Mouse (Mus musculus) lung, adult 2 months (tissue): ENCODE measurements at regions not wholly inside any gene's neighbourhood (a gene's known extent, or its start where the extent isn't known, plus 50 kb on each side); places are given as distances from the start of the nearest gene placed in this dataset.

Source experiments
- CTCF ChIP-seq: fragments of 200-500 bp; IDR thresholded peaks from 2 replicates; pipeline ENCODE4 v1.5.1; 2011; ENCODE audit warnings: mild to moderate bottlenecking, low read length, control low read depth; ENCODE audit not compliant: insufficient read depth
- POLR2A ChIP-seq: fragments of 200-500 bp; IDR thresholded peaks from 2 replicates; pipeline ENCODE4 v1.6.1; 2011; ENCODE audit warnings: low read depth, mild to moderate bottlenecking, control low read depth, low read length, borderline replicate concordance; ENCODE audit errors: extremely low read depth

DNA sequence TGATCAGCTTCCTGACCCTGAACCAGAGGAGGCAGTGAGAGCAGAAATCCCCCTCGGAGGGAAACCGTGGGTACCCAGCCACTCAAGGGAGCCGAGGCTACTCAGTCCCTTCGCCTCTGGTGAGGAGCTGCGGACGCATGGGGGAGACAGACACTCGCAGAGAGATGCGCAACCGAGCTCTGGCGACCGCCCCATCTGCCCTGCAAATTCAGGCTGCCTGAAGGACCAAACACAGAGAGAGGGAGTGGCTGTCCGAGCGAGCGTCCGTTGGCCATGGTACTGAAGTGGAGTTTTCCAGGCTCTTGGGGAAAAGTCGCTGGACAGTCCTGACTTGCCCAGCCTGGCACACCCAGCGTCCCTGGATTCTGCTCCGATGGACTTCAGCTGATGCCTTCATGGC lies 95.2 kb downstream of the Mrm1 start:
- no peak for TF ChIP-seq POLR2A
- TF ChIP-seq CTCF, result no peak
